Comparison of ENCODE assay signal across 9 mouse cellular contexts in the genomic region with DNA sequence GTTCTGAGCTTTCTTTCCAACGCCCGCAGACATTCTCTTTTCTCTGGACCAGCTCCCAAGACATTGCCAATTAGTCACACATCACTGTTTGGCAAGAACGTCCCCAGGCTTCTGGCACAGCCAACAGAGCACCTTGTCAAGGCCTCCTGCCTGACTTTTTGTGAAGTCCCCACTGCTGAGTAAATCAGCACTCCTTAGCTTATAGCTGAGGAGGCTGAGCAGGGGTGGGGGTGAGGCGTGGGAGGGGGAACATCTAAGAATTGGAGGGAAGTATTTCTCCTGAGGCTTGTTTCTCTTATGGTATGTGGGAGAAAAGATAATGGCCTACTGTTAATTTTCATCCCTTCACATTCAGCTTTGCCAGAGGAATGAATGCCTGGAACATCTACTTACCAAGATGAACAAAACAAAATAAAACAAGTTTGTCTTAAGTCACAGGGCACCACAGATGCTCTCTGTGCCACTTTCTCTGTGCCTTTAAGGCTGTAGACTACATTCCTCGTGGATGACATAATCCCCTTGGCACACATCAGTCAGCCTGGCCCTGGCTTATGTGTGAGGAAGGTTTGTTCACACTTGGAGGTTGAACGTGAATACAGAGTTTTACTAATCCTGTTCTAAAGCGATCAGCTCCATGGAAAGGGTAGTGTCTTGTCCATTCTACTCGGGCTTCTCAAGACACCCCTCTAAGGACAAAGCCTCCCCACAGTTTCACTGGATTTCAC.
DNase-seq lines count a peak whose midpoint lies in the region; ATAC-seq and TF ChIP-seq lines count a peak whose summit lies in the region.
"Had no signal": no experiment of that assay in that cellular context is flagged by ENCODE, and none has a peak within 500 bp of the region (broad histone marks: within the 10 kb centered on the region; RNA-seq: fewer than 3 reads in every experiment).

No protein-coding gene starts in this region.

- no peaks in the 10 kb centered on the region for H3K36me3 ChIP-seq in forebrain, embryonic 11.5 days (ENCODE audit: control insufficient read depth, insufficient read depth, low read length)
- no peaks in the 10 kb centered on the region for H3K36me3 ChIP-seq in forebrain, embryonic 10.5 days (replicated peaks)
- no peaks in the 10 kb centered on the region for H3K36me3 ChIP-seq in heart, embryonic 12.5 days
- no peaks in the 10 kb centered on the region for H3K36me3 ChIP-seq in limb, embryonic 14.5 days (ENCODE audit: control insufficient read depth, insufficient read depth, low read length)
- H3K36me3 ChIP-seq: neural tube, embryonic 12.5 days had no signal

- intact Hi-C loops in left cerebral cortex, postnatal 10 days (cut with DNase I) = no loop called here

- no peak for DNase-seq in forebrain, embryonic 11.5 days (ENCODE audit: low spot score)
- DNase-seq in forebrain, embryonic 10.5 days (ENCODE audit: extremely low spot score, low spot score) = no peak
- DNase-seq in adrenal gland, postnatal 36 days = peak; percentile 48 to 49
- peak; percentile 61 for DNase-seq in limb, embryonic 14.5 days (ENCODE audit: low spot score)
- no peak for DNase-seq in gastrocnemius, postnatal 25 days
- no peak for DNase-seq in left cerebral cortex, postnatal 10 days (ENCODE audit: extremely low spot score in 1 of 2, low spot score in 2 of 2)
- DNase-seq in testis, postnatal 10 days (ENCODE audit: low spot score) = no peak

- H3K9me3 ChIP-seq in forebrain, embryonic 11.5 days (ENCODE audit: control insufficient read depth, low read length) = no peaks in the 10 kb centered on the region
- H3K9me3 ChIP-seq in forebrain, embryonic 10.5 days = no peaks in the 10 kb centered on the region
- no peaks in the 10 kb centered on the region for H3K9me3 ChIP-seq in heart, embryonic 12.5 days (replicated peaks)
- no peaks in the 10 kb centered on the region for H3K9me3 ChIP-seq in limb, embryonic 14.5 days (ENCODE audit: control insufficient read depth, low read length)
- H3K9me3 ChIP-seq: neural tube, embryonic 12.5 days had no signal

- no peak overlapping the region for H3K4me2 ChIP-seq in forebrain, embryonic 11.5 days (ENCODE audit: low read depth, low read length, severe bottlenecking)
- H3K4me2 ChIP-seq in heart, embryonic 12.5 days = no peak overlapping the region
- H3K4me2 ChIP-seq in limb, embryonic 14.5 days (replicated peaks; ENCODE audit: low read depth, low read length, severe bottlenecking) = no peak overlapping the region
- H3K4me2 ChIP-seq: neural tube, embryonic 12.5 days had no signal

- H3K9ac ChIP-seq in forebrain, embryonic 11.5 days (ENCODE audit: low read length) = no peak overlapping the region
- H3K9ac ChIP-seq in heart, embryonic 12.5 days = no peak overlapping the region
- H3K9ac ChIP-seq in limb, embryonic 14.5 days (ENCODE audit: low read depth, low read length, severe bottlenecking) = no peak overlapping the region
- H3K9ac ChIP-seq: neural tube, embryonic 12.5 days had no signal

- no peaks in the 10 kb centered on the region for H3K27me3 ChIP-seq in forebrain, embryonic 11.5 days (ENCODE audit: control insufficient read depth, insufficient read depth, low read length)
- H3K27me3 ChIP-seq in forebrain, embryonic 10.5 days (ENCODE audit: poor library complexity, severe bottlenecking) = no peaks in the 10 kb centered on the region
- no peaks in the 10 kb centered on the region for H3K27me3 ChIP-seq in heart, embryonic 12.5 days (replicated peaks)
- H3K27me3 ChIP-seq in limb, embryonic 14.5 days (ENCODE audit: control insufficient read depth, insufficient read depth, low read length) = no peaks in the 10 kb centered on the region
- H3K27me3 ChIP-seq: neural tube, embryonic 12.5 days had no signal

- no peak for TF ChIP-seq POLR2A in limb, embryonic 14.5 days (IDR thresholded peaks at IDR 0.05; ENCODE audit: borderline replicate concordance, extremely low read depth, insufficient read depth, insufficient read length)

- 61% methylated on average over 8 of the region's 8 CpGs for WGBS in forebrain, embryonic 11.5 days
- 65% methylated on average over 8 of the region's 8 CpGs for WGBS in forebrain, embryonic 10.5 days
- 42% methylated on average over 8 of the region's 8 CpGs for WGBS in heart, embryonic 12.5 days
- 39% methylated on average over 8 of the region's 8 CpGs for WGBS in limb, embryonic 14.5 days

- H3K27ac ChIP-seq in forebrain, embryonic 11.5 days (ENCODE audit: low read depth, low read length) = no peak overlapping the region
- H3K27ac ChIP-seq in forebrain, embryonic 10.5 days = no peak overlapping the region
- peak overlapping the region; percentile 70 for H3K27ac ChIP-seq in heart, embryonic 12.5 days (ENCODE audit: poor library complexity, severe bottlenecking)
- peak overlapping the region; percentile 65 for H3K27ac ChIP-seq in limb, embryonic 14.5 days (replicated peaks; ENCODE audit: low read depth, low read length)
- H3K27ac ChIP-seq: neural tube, embryonic 12.5 days had no signal

- no peaks in the 10 kb centered on the region for H3K4me1 ChIP-seq in forebrain, embryonic 11.5 days (replicated peaks; ENCODE audit: control insufficient read depth, insufficient read depth, low read length)
- peaks cover 9% of the 10 kb centered on the region; the same call in 1 of the 2 replicates for H3K4me1 ChIP-seq in forebrain, embryonic 10.5 days
- peaks cover 61% of the 10 kb centered on the region for H3K4me1 ChIP-seq in heart, embryonic 12.5 days (replicated peaks)
- peaks cover 13% of the 10 kb centered on the region for H3K4me1 ChIP-seq in limb, embryonic 14.5 days (ENCODE audit: control insufficient read depth, insufficient read depth, low read length)

- no peak overlapping the region for H3K4me3 ChIP-seq in forebrain, embryonic 11.5 days (ENCODE audit: low read depth, low read length)
- no peak overlapping the region for H3K4me3 ChIP-seq in forebrain, embryonic 10.5 days
- H3K4me3 ChIP-seq in heart, embryonic 12.5 days = no peak overlapping the region
- H3K4me3 ChIP-seq in limb, embryonic 14.5 days (replicated peaks; ENCODE audit: low read length) = no peak overlapping the region
- H3K4me3 ChIP-seq: neural tube, embryonic 12.5 days had no signal

- peak; percentile 63; the same call in 1 of the 2 replicates for ATAC-seq in forebrain, embryonic 11.5 days (replicated peaks; ENCODE audit: low FRiP score)
- ATAC-seq in heart, embryonic 12.5 days (ENCODE audit: insufficient number of reproducible peaks, low FRiP score) = 0 out of 2 replicates have a peak, but pooled peaks have one; percentile 46
- ATAC-seq in limb, embryonic 14.5 days (ENCODE audit: low FRiP score, low read depth) = peak; percentile 88

Comparison
In these comparisons a context has a peak if more than half of its experiments do, and no peak if none do; other contexts are left out.
1. DNase-seq: peak in adrenal gland, postnatal 36 days (2 of 2) and limb, embryonic 14.5 days (single experiment); none in forebrain, embryonic 11.5 days (single experiment), forebrain, embryonic 10.5 days (single experiment), gastrocnemius, postnatal 25 days (single experiment), left cerebral cortex, postnatal 10 days (0 of 2) and testis, postnatal 10 days (single experiment).
2. H3K27ac ChIP-seq: peak in heart, embryonic 12.5 days (single experiment) and limb, embryonic 14.5 days (single experiment); none in forebrain, embryonic 11.5 days (single experiment) and forebrain, embryonic 10.5 days (single experiment).
3. Peak in every context shown above with its lines, with median percentiles within 50 percentile points of each other: ATAC-seq.